Mouse (Mus musculus) neural tube, embryonic 14.5 days (tissue): Measurements from ENCODE around the gene Lenep. TPM values are rescaled to one million over a fixed set of nuclear protein-coding genes. Genes with fewer than 3 reads are reported as not detected.
"Not testable (repeated sequence)": the region's sequence is repeated elsewhere in the genome, so short reads cannot be mapped to it uniquely, and the experiment has no call there.

ENCODE experiments used
- ATAC-seq: fragments of 200-750 bp; cut with Nextera tagmentation; 2 replicates; pipeline ENCODE4 v1.8.0; 2017; ENCODE audit warnings: low read depth, mild to moderate bottlenecking, moderate TSS enrichment, moderate library complexity
- H3K27ac ChIP-seq: fragments of 300-500 bp; sonication (generic); 2 replicates; pipeline ENCODE4 v1.5.1; 2014; ENCODE audit warnings: low read depth, mild to moderate bottlenecking, control low read depth, low read length, moderate library complexity, mixed read lengths
- H3K27me3 ChIP-seq: fragments of 300-500 bp; sonication (generic); 2 replicates; pipeline ENCODE4 v1.6.1; 2014; ENCODE audit warnings: low read length; ENCODE audit not compliant: control insufficient read depth, insufficient read depth
- H3K36me3 ChIP-seq: fragments of 300-500 bp; sonication (generic); 2 replicates; pipeline ENCODE4 v1.6.1; 2014; ENCODE audit warnings: low read length, mixed read lengths; ENCODE audit not compliant: control insufficient read depth, insufficient read depth
- H3K4me1 ChIP-seq: fragments of 300-500 bp; sonication (generic); 2 replicates; pipeline ENCODE4 v1.6.1; 2014; ENCODE audit warnings: low read length; ENCODE audit not compliant: control insufficient read depth, insufficient read depth
- H3K4me2 ChIP-seq: fragments of 300-500 bp; sonication (generic); 2 replicates; pipeline ENCODE4 v1.6.1; 2014; ENCODE audit warnings: mild to moderate bottlenecking, low read depth, low read length, control low read depth
- H3K4me3 ChIP-seq: fragments of 300-500 bp; sonication (generic); 2 replicates; pipeline ENCODE4 v1.5.1; 2014; ENCODE audit warnings: low read depth, low read length, control low read depth, mixed read lengths
- H3K9ac ChIP-seq: fragments of 300-500 bp; sonication (generic); replicated peaks from 2 replicates; pipeline ENCODE4 v1.6.1; 2014; ENCODE audit warnings: low read depth, mild to moderate bottlenecking, control low read depth, low read length, mixed read lengths
- H3K9me3 ChIP-seq: fragments of 300-500 bp; sonication (generic); 2 replicates; pipeline ENCODE4 v1.6.1; 2016; ENCODE audit warnings: low read length; ENCODE audit not compliant: control insufficient read depth
- WGBS: fragments of 180-500 bp; shearing (Covaris S2); extraction: QIAGEN DNeasy Blood & Tissue Kit; methylation state at CpG from one replicate; pipeline ENCODE4 v1.1.7; 2014; 5-methylcytosine and 5-hydroxymethylcytosine counted together
- polyA plus RNA-seq: library from polyadenylated mRNA; unstranded; fragments of >200 nt; fragmentation: Nextera tagmentation; extraction: Ambion mirVana; gene quantifications from 2 replicates; pipeline ENCODE4 v1.2.1, GENCODE M21; 2014

Gene Lenep
- polyA plus RNA-seq, 1 experiment from 2014 or later = 1.9 TPM

DNA sequence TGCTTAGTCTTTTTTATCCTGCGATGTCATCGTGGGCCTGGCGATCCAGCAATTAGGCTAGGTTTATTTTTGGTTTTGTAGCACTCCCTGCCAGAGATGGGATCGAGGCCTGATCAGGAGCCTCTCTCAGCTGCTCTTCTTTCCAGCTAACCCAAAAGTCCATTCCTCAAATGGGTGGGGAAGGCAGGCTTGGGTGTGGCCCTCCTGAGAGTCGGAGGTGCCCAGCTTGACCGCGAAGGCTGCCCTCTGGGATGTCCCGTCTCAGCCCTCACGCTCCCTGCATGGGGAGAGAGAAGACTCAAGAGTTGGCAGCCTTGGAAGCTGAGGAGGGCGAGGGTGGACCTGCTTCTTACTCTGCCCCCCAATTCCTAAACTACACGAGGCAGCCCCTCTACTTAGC lies 31.9 kb upstream of the Lenep start:
- no peak overlapping the region for H3K4me2 ChIP-seq
- H3K36me3 ChIP-seq = peaks cover 16% of the 10 kb centered on the region
- 89% methylated on average over 11 of the region's 11 CpGs for WGBS
- peaks cover 15% of the 10 kb centered on the region for H3K4me1 ChIP-seq
- no peak overlapping the region for H3K4me3 ChIP-seq
- no peak overlapping the region for H3K27ac ChIP-seq
- H3K9ac ChIP-seq = no peak overlapping the region
- no peak for ATAC-seq
- H3K27me3 ChIP-seq = no peaks in the 10 kb centered on the region
- no peaks in the 10 kb centered on the region for H3K9me3 ChIP-seq

DNA sequence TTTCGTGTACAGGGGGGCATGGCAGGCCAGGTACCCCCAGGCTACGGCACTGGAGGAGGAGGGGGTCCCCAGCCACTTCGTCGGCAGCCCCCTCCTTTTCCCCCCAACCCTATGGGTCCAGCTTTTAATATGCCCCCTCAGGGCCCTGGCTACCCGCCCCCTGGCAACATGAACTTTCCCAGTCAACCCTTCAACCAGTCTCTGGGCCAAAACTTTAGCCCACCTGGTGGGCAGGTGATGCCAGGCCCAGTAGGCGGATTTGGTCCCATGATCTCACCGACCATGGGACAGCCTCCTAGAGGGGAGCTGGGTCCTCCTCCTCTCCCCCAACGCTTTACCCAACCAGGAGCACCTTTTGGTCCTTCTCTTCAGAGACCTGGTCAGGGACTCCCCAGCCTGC lies 30.0 kb upstream of the Lenep start:
- ATAC-seq = no peak

DNA sequence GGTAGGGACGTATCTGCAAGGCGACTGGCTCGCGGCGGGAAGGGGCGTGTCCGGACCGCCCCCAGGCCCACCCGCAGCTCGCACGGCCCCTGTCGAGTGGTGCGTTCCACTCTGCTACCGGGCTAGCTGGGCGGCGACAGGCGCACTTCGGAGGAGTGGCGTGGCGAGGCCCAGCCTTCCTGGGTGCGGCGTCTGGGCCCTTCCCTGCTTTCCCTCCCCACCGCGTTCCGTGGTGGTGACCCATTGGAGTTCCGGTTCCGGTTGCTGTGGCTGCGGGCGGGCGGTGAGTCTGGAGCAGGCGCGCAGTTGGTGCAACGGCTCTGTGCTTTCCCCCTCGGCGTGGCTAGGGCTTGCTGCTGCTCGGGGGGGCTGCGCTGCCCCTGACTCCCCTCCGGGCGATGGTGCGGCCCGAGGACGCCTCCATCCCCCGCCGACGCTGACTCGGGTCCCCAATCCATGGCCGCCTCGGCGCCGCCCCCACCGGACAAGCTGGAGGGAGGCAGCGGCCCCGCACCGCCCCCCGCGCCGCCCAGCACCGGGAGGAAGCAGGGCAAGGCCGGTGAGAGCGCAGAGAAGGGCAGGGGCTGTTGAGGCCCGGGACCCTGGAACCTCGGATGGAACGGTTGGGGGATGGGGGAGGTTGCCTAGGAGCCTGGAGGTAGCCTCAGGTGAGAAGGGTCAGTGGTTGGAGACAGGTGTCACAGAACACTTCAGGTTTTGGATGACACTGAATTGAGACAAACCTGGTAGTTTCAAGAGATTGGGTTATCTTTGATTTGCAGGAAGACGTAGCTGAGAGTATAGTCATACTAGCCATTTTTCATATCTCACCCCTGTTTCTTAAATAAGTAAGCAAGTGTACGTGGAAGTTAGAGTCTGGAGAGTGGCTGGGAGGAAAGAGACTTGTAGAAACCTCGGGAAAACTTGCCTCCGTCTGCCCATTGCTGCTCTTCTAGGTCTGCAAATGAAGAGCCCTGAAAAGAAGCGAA lies 27.9 kb upstream of the Lenep start, which contains the start of gene Pygo2:
Gene Pygo2, plus strand, starts transcription at position 44 of the 989 bp plus-strand sequence.
- Histone ChIP-seq H3K36me3 (peaks cover 23% of the 10 kb centered on the region), H3K27me3 (no peaks in the 10 kb centered on the region), H3K4me1 (peaks cover 11% of the 10 kb centered on the region), H3K4me3 (peak within 1 kb of the TSS; percentile 92), H3K27ac (peak within 1 kb of the TSS; percentile 84), H3K9ac (peak within 1 kb of the TSS; percentile 93), H3K9me3 (no peaks in the 10 kb centered on the region), H3K4me2 (peak within 1 kb of the TSS; percentile 85)
- peak; percentile 99 for ATAC-seq
- WGBS = 3% methylated on average over 67 of the region's 68 CpGs

More for the DNA sequence above, 30.0 kb upstream of the Lenep start:
- Histone ChIP-seq H3K27ac (no peak overlapping the region), H3K4me3 (no peak overlapping the region), H3K4me2 (no peak overlapping the region), H3K9me3 (no peaks in the 10 kb centered on the region), H3K36me3 (peaks cover 17% of the 10 kb centered on the region), H3K4me1 (peaks cover 15% of the 10 kb centered on the region), H3K27me3 (no peaks in the 10 kb centered on the region), H3K9ac (no peak overlapping the region)
- whole genome bisulfite sequencing = 95% methylated on average over 8 of the region's 8 CpGs

DNA sequence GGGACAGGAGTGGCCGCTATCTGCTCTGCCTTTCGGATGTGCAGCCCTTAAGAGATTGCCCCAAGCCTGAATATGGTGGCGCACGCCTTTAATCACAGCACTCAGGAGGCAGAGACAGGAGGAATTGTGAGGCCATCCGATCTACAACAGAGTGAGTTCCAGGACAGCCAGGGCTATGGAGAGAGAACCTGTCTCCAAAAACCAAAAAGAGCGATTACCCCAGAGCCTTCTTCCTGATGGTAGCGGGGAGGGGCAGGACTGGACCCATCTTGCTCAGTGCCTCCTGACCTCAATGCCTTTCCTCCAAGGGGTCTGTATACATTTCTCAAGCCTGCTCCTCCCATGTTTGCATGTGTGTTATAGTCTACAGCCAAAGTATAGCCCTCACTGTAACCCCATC lies 26.4 kb upstream of the Lenep start:
- not testable (repeated sequence) for H3K4me3 ChIP-seq, H3K9ac ChIP-seq, H3K27me3 ChIP-seq, H3K9me3 ChIP-seq, H3K27ac ChIP-seq, H3K4me2 ChIP-seq, ATAC-seq
- Histone ChIP-seq H3K4me1 (peaks cover 11% of the 10 kb centered on the region), H3K36me3 (peaks cover 17% of the 10 kb centered on the region)
- 93% methylated on average over 7 of the region's 7 CpGs for WGBS

DNA sequence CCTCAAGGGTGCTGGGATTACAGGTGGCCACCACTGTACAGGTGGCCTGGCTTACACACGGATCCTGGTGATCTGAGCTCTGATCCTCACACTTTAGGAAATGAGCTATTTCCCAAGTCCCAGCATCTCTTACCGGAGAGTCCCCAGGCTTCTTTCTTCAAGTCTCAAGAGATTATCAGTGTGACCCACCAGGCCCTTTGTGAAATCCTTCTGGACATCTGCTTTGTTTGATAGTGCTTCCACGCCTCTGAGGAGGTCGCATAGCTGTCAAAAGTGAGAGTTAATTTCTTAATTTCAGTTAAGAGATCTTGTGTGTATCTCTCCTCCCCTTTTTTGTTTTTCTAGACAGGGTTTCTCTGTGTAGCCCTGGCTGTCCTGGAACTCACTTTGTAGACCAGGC lies 23.3 kb upstream of the Lenep start:
- 90% methylated on average over 4 of the region's 4 CpGs for WGBS
- Histone ChIP-seq H3K27me3 (no peaks in the 10 kb centered on the region), H3K27ac (no peak overlapping the region), H3K4me3 (no peak overlapping the region), H3K9me3 (no peaks in the 10 kb centered on the region), H3K4me2 (no peak overlapping the region), H3K36me3 (0 out of 2 replicates have a peak, but pooled peaks cover 7% of the 10 kb centered on the region), H3K9ac (no peak overlapping the region), H3K4me1 (peaks cover 8% of the 10 kb centered on the region)
- ATAC-seq = no peak

DNA sequence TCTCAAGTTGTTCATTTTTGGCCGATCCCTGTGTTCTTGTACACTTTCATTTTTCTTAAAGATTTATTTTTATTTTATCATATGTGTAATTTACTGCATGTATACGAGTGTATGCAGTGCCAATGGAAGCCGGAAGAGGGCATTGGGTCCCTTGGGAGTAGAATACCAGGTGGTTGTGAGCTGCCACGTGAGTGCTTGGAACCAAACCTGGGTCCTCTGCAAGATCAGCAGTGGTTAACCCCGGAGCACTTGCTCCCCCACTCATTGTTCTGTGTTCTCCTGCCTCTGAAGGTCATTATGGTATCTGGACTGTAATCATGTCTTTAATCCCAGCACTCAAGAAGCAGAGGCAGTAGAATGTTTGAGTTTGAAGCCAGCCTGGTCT lies 22.5 kb upstream of the Lenep start:
- H3K4me1 ChIP-seq = 0 out of 2 replicates have a peak, but pooled peaks cover 6% of the 10 kb centered on the region
- no peak overlapping the region for H3K4me3 ChIP-seq
- no peak overlapping the region for H3K9ac ChIP-seq
- no peaks in the 10 kb centered on the region for H3K9me3 ChIP-seq
- ATAC-seq = no peak
- 88% methylated on average over 5 of the region's 5 CpGs for WGBS
- H3K27ac ChIP-seq = no peak overlapping the region
- no peaks in the 10 kb centered on the region for H3K27me3 ChIP-seq
- 0 out of 2 replicates have a peak, but pooled peaks cover 7% of the 10 kb centered on the region for H3K36me3 ChIP-seq
- H3K4me2 ChIP-seq = no peak overlapping the region

DNA sequence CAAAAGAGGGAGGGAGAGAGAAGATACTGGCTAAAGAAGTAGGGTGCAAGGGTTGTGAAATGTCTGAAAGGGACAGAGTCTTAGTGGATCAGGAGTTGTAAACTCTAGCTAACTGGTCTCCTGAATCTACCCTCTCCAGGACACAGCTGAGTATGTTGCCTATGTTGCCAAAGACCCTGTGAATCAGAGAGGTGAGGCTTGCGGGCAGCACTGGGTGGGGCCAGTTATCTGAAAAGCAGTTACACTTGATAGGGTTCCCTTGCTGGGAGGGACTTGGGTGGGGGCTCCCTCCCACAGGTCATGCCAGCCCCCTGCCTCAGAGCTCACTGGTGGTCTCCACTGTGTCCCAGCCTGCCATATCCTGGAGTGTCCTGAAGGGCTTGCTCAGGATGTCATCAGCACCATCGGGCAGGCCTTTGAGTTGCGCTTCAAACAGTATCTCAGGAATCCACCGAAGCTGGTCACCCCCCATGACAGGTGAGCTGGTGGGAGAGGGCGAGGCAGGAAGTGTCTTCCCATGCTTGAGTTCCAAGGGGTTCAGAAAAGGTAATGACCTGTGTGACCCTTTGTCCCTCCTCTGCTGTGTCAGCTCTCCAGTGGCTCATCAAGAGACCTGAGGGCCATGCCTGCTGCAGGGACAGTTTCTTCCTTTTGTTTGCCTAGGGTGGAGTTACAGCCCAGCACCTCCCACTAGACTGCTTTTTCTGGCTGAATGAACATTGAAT lies 22.0 kb upstream of the Lenep start:
- Histone ChIP-seq H3K27ac (no peak overlapping the region), H3K27me3 (no peaks in the 10 kb centered on the region), H3K9ac (no peak overlapping the region), H3K36me3 (0 out of 2 replicates have a peak, but pooled peaks cover 7% of the 10 kb centered on the region), H3K4me3 (no peak overlapping the region), H3K4me2 (no peak overlapping the region), H3K9me3 (no peaks in the 10 kb centered on the region), H3K4me1 (peaks cover 11% of the 10 kb centered on the region)
- no peak for ATAC-seq
- 90% methylated on average over 5 of the region's 5 CpGs for WGBS

DNA sequence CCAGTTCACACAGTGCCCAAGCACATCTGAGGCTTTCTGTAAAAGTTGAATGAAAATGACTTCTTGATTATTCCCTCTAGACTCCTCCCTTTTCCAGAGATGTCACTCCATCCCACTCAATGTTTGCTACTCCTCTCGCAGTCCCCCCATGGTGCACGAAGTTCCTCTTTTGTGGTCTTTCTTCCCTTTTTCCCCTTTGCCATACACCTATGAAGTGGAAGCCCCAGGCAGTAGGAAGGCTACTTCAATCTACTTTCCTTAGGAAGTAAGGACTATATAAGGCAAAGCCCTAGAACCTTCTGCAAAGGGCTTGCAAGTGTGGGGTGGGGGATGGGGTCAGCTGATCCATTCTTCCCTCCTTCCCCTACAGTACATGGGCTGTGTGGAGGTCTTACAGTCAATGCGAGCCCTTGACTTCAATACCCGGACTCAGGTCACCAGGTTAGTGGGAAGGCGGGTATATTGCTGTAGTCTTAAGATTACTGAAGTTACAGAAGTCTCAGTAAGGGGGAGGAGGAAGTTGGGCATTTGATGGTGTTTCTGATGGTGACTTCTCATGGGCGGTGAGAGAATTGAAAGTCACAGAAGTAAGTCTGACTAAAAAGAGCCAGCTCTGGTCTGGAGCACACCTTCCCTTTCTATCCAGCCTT lies 20.1 kb upstream of the Lenep start:
- Histone ChIP-seq H3K9me3 (no peaks in the 10 kb centered on the region), H3K4me2 (peak overlapping the region; percentile 54; the same call in 1 of the 2 replicates)

More for the DNA sequence above, 20.1 kb upstream of the Lenep start:
- ATAC-seq = no peak
- no peak overlapping the region for H3K4me3 ChIP-seq
- H3K27me3 ChIP-seq = no peaks in the 10 kb centered on the region
- 70% methylated on average over 6 of the region's 6 CpGs for WGBS
- peaks cover 14% of the 10 kb centered on the region for H3K4me1 ChIP-seq
- no peak overlapping the region for H3K27ac ChIP-seq
- H3K9ac ChIP-seq = no peak overlapping the region; the same call in 1 of the 2 replicates
- 0 out of 2 replicates have a peak, but pooled peaks cover 6% of the 10 kb centered on the region for H3K36me3 ChIP-seq
